Mouse (Mus musculus) kidney, embryonic 14.5 days (tissue): Measurements from ENCODE around the gene Fen1. TPM values are rescaled to one million over a fixed set of nuclear protein-coding genes. Genes with fewer than 3 reads are reported as not detected.
A peak's percentile ranks its signal among the peaks of the same experiment; 100 is the strongest.

Source experiments
- ATAC-seq: fragments of 200-750 bp; cut with Nextera tagmentation; 2 replicates; pipeline ENCODE4 v1.8.0; 2017; ENCODE audit warnings: moderate number of reproducible peaks, mild to moderate bottlenecking, moderate TSS enrichment, moderate library complexity; ENCODE audit not compliant: low FRiP score, low TSS enrichment
- H3K27ac ChIP-seq: fragments of 300-500 bp; sonication (generic); 2 replicates; pipeline ENCODE4 v1.5.1; 2014; ENCODE audit warnings: low read depth, mild to moderate bottlenecking, low read length, moderate library complexity, mixed read lengths
- H3K27me3 ChIP-seq: fragments of 300-500 bp; sonication (generic); 2 replicates; pipeline ENCODE4 v1.6.1; 2014; ENCODE audit warnings: mild to moderate bottlenecking, low read length; ENCODE audit not compliant: control insufficient read depth, insufficient read depth
- H3K36me3 ChIP-seq: fragments of 300-500 bp; sonication (generic); 2 replicates; pipeline ENCODE4 v1.6.1; 2014; ENCODE audit warnings: low read length, mixed read lengths; ENCODE audit not compliant: control insufficient read depth, insufficient read depth
- H3K4me1 ChIP-seq: fragments of 300-500 bp; sonication (generic); 2 replicates; pipeline ENCODE4 v1.6.1; 2014; ENCODE audit warnings: low read length, mixed read lengths; ENCODE audit not compliant: control insufficient read depth, insufficient read depth
- H3K4me2 ChIP-seq: fragments of 300-500 bp; sonication (generic); replicated peaks from 2 replicates; pipeline ENCODE4 v1.6.1; 2014; ENCODE audit warnings: low read depth, mild to moderate bottlenecking, low read length
- H3K4me3 ChIP-seq: fragments of 300-500 bp; sonication (generic); 2 replicates; pipeline ENCODE4 v1.5.1; 2014; ENCODE audit warnings: mild to moderate bottlenecking, low read length
- H3K9ac ChIP-seq: fragments of 300-500 bp; sonication (generic); 2 replicates; pipeline ENCODE4 v1.6.1; 2014; ENCODE audit warnings: low read depth, mild to moderate bottlenecking, low read length, moderate library complexity
- H3K9me3 ChIP-seq: fragments of 300-500 bp; sonication (generic); 2 replicates; pipeline ENCODE4 v1.6.1; 2016; ENCODE audit warnings: low read length; ENCODE audit not compliant: control insufficient read depth
- WGBS: fragments of 180-500 bp; shearing (Covaris S2); extraction: QIAGEN DNeasy Blood & Tissue Kit; methylation state at CpG from one replicate; pipeline ENCODE4 v1.1.7; 2014; 5-methylcytosine and 5-hydroxymethylcytosine counted together
- polyA plus RNA-seq: library from polyadenylated mRNA; unstranded; fragments of >200 nt; fragmentation: Nextera tagmentation; extraction: Ambion mirVana; gene quantifications from 2 replicates; pipeline ENCODE4 v1.2.1, GENCODE M21; 2014

The Fen1 gene
- polyA plus RNA-seq, 1 experiment from 2014 or later: 99.2 TPM

GRCm38 (mm10) chr19:10181225-10181624, 22.7 kb downstream of the Fen1 start:
- no peak overlapping the region for H3K4me3 ChIP-seq
- no peak overlapping the region for H3K27ac ChIP-seq
- peaks cover 10% of the 10 kb centered on the region; the same call in 1 of the 2 replicates for H3K36me3 ChIP-seq
- H3K27me3 ChIP-seq: no peaks in the 10 kb centered on the region
- 92% methylated on average over 7 of the region's 7 CpGs for WGBS
- no peak overlapping the region for H3K4me2 ChIP-seq
- peaks cover 11% of the 10 kb centered on the region for H3K4me1 ChIP-seq
- no peak for ATAC-seq
- no peak overlapping the region for H3K9ac ChIP-seq
- H3K9me3 ChIP-seq: no peaks in the 10 kb centered on the region

- 48% methylated on average over 7 of the region's 7 CpGs for WGBS
- H3K4me3 ChIP-seq: no peak overlapping the region
- H3K27ac ChIP-seq: no peak overlapping the region
- peaks cover 3% of the 10 kb centered on the region; the same call in 1 of the 2 replicates for H3K4me1 ChIP-seq
- H3K4me2 ChIP-seq: no peak overlapping the region
- H3K36me3 ChIP-seq: no peaks in the 10 kb centered on the region
- no peaks in the 10 kb centered on the region for H3K27me3 ChIP-seq
- no peak overlapping the region for H3K9ac ChIP-seq
- 0 out of 2 replicates have a peak, but pooled peaks have one; percentile 37 for ATAC-seq
- no peaks in the 10 kb centered on the region for H3K9me3 ChIP-seq
These were observed 27.0 kb downstream of the Fen1 start for GRCm38 (mm10) chr19:10176941-10177372.

GRCm38 (mm10) chr19:10176477-10176876, 27.5 kb downstream of the Fen1 start:
- H3K4me1 ChIP-seq: peaks cover 3% of the 10 kb centered on the region; the same call in 1 of the 2 replicates
- H3K4me3 ChIP-seq: no peak overlapping the region
- ATAC-seq: no peak
- H3K36me3 ChIP-seq: no peaks in the 10 kb centered on the region
- H3K9ac ChIP-seq: no peak overlapping the region
- no peak overlapping the region for H3K4me2 ChIP-seq
- H3K9me3 ChIP-seq: no peaks in the 10 kb centered on the region
- WGBS: 81% methylated on average over 1 of the region's 1 CpGs
- H3K27me3 ChIP-seq: no peaks in the 10 kb centered on the region
- H3K27ac ChIP-seq: no peak overlapping the region

GRCm38 (mm10) chr19:10174956-10175355, 29.0 kb downstream of the Fen1 start:
- Histone ChIP-seq H3K27ac (no peak overlapping the region), H3K4me2 (no peak overlapping the region), H3K4me1 (peaks cover 3% of the 10 kb centered on the region; the same call in 1 of the 2 replicates), H3K9me3 (no peaks in the 10 kb centered on the region), H3K9ac (no peak overlapping the region), H3K36me3 (no peaks in the 10 kb centered on the region), H3K4me3 (no peak overlapping the region), H3K27me3 (no peaks in the 10 kb centered on the region)
- 86% methylated on average over 4 of the region's 4 CpGs for WGBS
- ATAC-seq: no peak

GRCm38 (mm10) chr19:10173844-10174539, 30.0 kb downstream of the Fen1 start:
- WGBS: 92% methylated on average over 7 of the region's 7 CpGs
- no peak overlapping the region for H3K4me2 ChIP-seq
- H3K36me3 ChIP-seq: no peaks in the 10 kb centered on the region
- H3K4me3 ChIP-seq: no peak overlapping the region
- no peak for ATAC-seq
- H3K9me3 ChIP-seq: no peaks in the 10 kb centered on the region
- no peak overlapping the region for H3K9ac ChIP-seq
- no peak overlapping the region for H3K27ac ChIP-seq
- peaks cover 3% of the 10 kb centered on the region; the same call in 1 of the 2 replicates for H3K4me1 ChIP-seq
- no peaks in the 10 kb centered on the region for H3K27me3 ChIP-seq

GRCm38 (mm10) chr19:10173116-10173718, 30.8 kb downstream of the Fen1 start:
- no peaks in the 10 kb centered on the region for H3K27me3 ChIP-seq
- H3K4me1 ChIP-seq: peaks cover 3% of the 10 kb centered on the region; the same call in 1 of the 2 replicates
- H3K4me3 ChIP-seq: no peak overlapping the region
- WGBS: 87% methylated on average over 5 of the region's 5 CpGs
- no peaks in the 10 kb centered on the region for H3K36me3 ChIP-seq
- H3K9me3 ChIP-seq: no peaks in the 10 kb centered on the region
- ATAC-seq: no peak
- H3K9ac ChIP-seq: no peak overlapping the region
- no peak overlapping the region for H3K4me2 ChIP-seq
- no peak overlapping the region for H3K27ac ChIP-seq

- no peaks in the 10 kb centered on the region for H3K36me3 ChIP-seq
- peaks cover under 1% of the 10 kb centered on the region; the same call in 1 of the 2 replicates for H3K4me1 ChIP-seq
- H3K9me3 ChIP-seq: no peaks in the 10 kb centered on the region
- H3K4me2 ChIP-seq: no peak overlapping the region
- H3K27ac ChIP-seq: no peak overlapping the region
- no peak overlapping the region for H3K9ac ChIP-seq
- no peaks in the 10 kb centered on the region for H3K27me3 ChIP-seq
- ATAC-seq: no peak
- no peak overlapping the region for H3K4me3 ChIP-seq
These were observed 32.1 kb downstream of the Fen1 start for GRCm38 (mm10) chr19:10171846-10172245.

- no peak for ATAC-seq
- Histone ChIP-seq H3K4me1 (no peaks in the 10 kb centered on the region), H3K4me3 (no peak overlapping the region), H3K27ac (no peak overlapping the region), H3K4me2 (no peak overlapping the region), H3K9ac (no peak overlapping the region), H3K9me3 (no peaks in the 10 kb centered on the region), H3K27me3 (no peaks in the 10 kb centered on the region), H3K36me3 (no peaks in the 10 kb centered on the region)
- WGBS: 67% methylated on average over 7 of the region's 7 CpGs
These were observed 32.6 kb downstream of the Fen1 start for GRCm38 (mm10) chr19:10171359-10171758.

GRCm38 (mm10) chr19:10170466-10170865, 33.5 kb downstream of the Fen1 start:
- no peak for ATAC-seq
- Histone ChIP-seq H3K4me3 (no peak overlapping the region), H3K4me1 (no peaks in the 10 kb centered on the region), H3K9ac (no peak overlapping the region), H3K27ac (no peak overlapping the region), H3K27me3 (no peaks in the 10 kb centered on the region), H3K4me2 (no peak overlapping the region), H3K9me3 (no peaks in the 10 kb centered on the region), H3K36me3 (no peaks in the 10 kb centered on the region)
- whole genome bisulfite sequencing: 30% methylated on average over 1 of the region's 1 CpGs
